Mouse (Mus musculus) MEL (cell line): Measurements from ENCODE around the gene Zdhhc21. TPM values are rescaled to one million over a fixed set of nuclear protein-coding genes. Genes with fewer than 3 reads are reported as not detected.

Experiments
- DNase-seq: peaks from one replicate; pipeline ENCODE4 v3.0.0; 2011; ENCODE audit warnings: low read depth, low spot score
- H3K27ac ChIP-seq: 2 replicates; pipeline ENCODE4 v1.5.1; 2012; ENCODE audit warnings: low read depth, mild to moderate bottlenecking, control low read depth, low read length, moderate library complexity; ENCODE audit not compliant: control insufficient read depth
- H3K27me3 ChIP-seq, 2 experiments: fragments of 150-350 bp in 1 of 2; sonication (generic) in 1 of 2; 2 replicates each; pipeline ENCODE4 v1.6.1; 2012; ENCODE audit warnings: low read length in 2 of 2, mild to moderate bottlenecking in 2 of 2, improper control_type of control experiment in 1 of 2, moderate library complexity in 1 of 2; ENCODE audit not compliant: insufficient read depth in 2 of 2, control insufficient read depth in 1 of 2
- H3K36me3 ChIP-seq, 2 experiments: 2 replicates each; pipeline ENCODE4 v1.6.1; 2012 to 2014; ENCODE audit warnings: low read length in 2 of 2, improper control_type of control experiment in 1 of 2, inconsistent platforms in 1 of 2, mild to moderate bottlenecking in 1 of 2; ENCODE audit not compliant: insufficient read depth in 2 of 2, control insufficient read depth in 1 of 2
- H3K4me1 ChIP-seq, 2 experiments: fragments of 150-350 bp in 1 of 2; sonication (generic) in 1 of 2; 2 replicates each; pipeline ENCODE4 v1.6.1; 2012; ENCODE audit warnings: low read length in 2 of 2, improper control_type of control experiment in 1 of 2, mild to moderate bottlenecking in 1 of 2; ENCODE audit not compliant: insufficient read depth in 2 of 2, control insufficient read depth in 1 of 2
- H3K4me3 ChIP-seq, 2 experiments: fragments of 150-350 bp in 1 of 2; sonication (generic) in 1 of 2; 2 replicates each; pipeline ENCODE4 v1.5.1; 2012; ENCODE audit warnings: low read depth in 2 of 2, low read length in 2 of 2, mild to moderate bottlenecking in 2 of 2, moderate library complexity in 2 of 2, control low read depth in 1 of 2, improper control_type of control experiment in 1 of 2; ENCODE audit not compliant: control insufficient read depth in 1 of 2, insufficient read depth in 1 of 2
- H3K79me2 ChIP-seq: 2 replicates; pipeline ENCODE4 v1.6.1; 2012; ENCODE audit warnings: mild to moderate bottlenecking, low read length, moderate library complexity; ENCODE audit not compliant: control insufficient read depth, poor library complexity, insufficient read depth
- H3K9ac ChIP-seq: 2 replicates; pipeline ENCODE4 v1.6.1; 2012; ENCODE audit warnings: low read depth, mild to moderate bottlenecking, control low read depth, low read length, moderate library complexity; ENCODE audit not compliant: control insufficient read depth, poor library complexity, severe bottlenecking
- H3K9me3 ChIP-seq: fragments of 150-350 bp; sonication (generic); replicated peaks from 2 replicates; pipeline ENCODE4 v1.6.1; 2012; ENCODE audit warnings: mild to moderate bottlenecking, low read length, improper control_type of control experiment, moderate library complexity; ENCODE audit not compliant: insufficient read depth
- CHD1 ChIP-seq: IDR thresholded peaks from 2 replicates; pipeline ENCODE4 v1.6.1; 2012; ENCODE audit warnings: low read depth, mild to moderate bottlenecking, inconsistent platforms, low read length, improper control_type of control experiment
- CHD2 ChIP-seq: IDR thresholded peaks from 2 replicates; pipeline ENCODE4 v1.6.1; 2011; ENCODE audit warnings: low read length, improper control_type of control experiment
- E2F4 ChIP-seq: IDR thresholded peaks from 2 replicates; pipeline ENCODE4 v1.6.1; 2011; ENCODE audit warnings: low read depth, low read length, improper control_type of control experiment, borderline replicate concordance
- ETS1 ChIP-seq: IDR thresholded peaks from 2 replicates; pipeline ENCODE4 v1.6.1; 2012; ENCODE audit warnings: low read depth, mild to moderate bottlenecking, inconsistent platforms, low read length, improper control_type of control experiment, moderate library complexity
- KAT2A ChIP-seq: conservative IDR thresholded peaks from 2 replicates; pipeline ENCODE4 v1.6.1; 2012; ENCODE audit warnings: low read depth, low read length, improper control_type of control experiment, inconsistent platforms
- MAX ChIP-seq: IDR thresholded peaks from 2 replicates; pipeline ENCODE4 v1.6.1; 2011; ENCODE audit warnings: low read length, improper control_type of control experiment
- MAZ ChIP-seq: IDR thresholded peaks from 2 replicates; pipeline ENCODE4 v1.6.1; 2012; ENCODE audit warnings: low read depth, mild to moderate bottlenecking, inconsistent platforms, low read length, improper control_type of control experiment
- MEF2A ChIP-seq: IDR thresholded peaks from 2 replicates; pipeline ENCODE4 v1.6.1; 2014; ENCODE audit warnings: low read depth, mild to moderate bottlenecking, inconsistent platforms, low read length, improper control_type of control experiment; ENCODE audit not compliant: poor library complexity, insufficient replicate concordance, severe bottlenecking; ENCODE audit errors: extremely low read depth
- MYB ChIP-seq: IDR thresholded peaks from 2 replicates; pipeline ENCODE4 v1.6.1; 2011; ENCODE audit warnings: mild to moderate bottlenecking, low read depth, low read length, improper control_type of control experiment
- NRF1 ChIP-seq: IDR thresholded peaks from 2 replicates; pipeline ENCODE4 v1.6.1; 2014; ENCODE audit warnings: low read depth, mild to moderate bottlenecking, inconsistent platforms, low read length, improper control_type of control experiment, moderate library complexity; ENCODE audit not compliant: poor library complexity, insufficient read depth, severe bottlenecking
- RCOR1 ChIP-seq: IDR thresholded peaks from 2 replicates; pipeline ENCODE4 v1.6.1; 2012; ENCODE audit warnings: low read depth, mild to moderate bottlenecking, inconsistent platforms, low read length, improper control_type of control experiment
- USF1 ChIP-seq: IDR thresholded peaks from 2 replicates; pipeline ENCODE4 v1.6.1; 2014; ENCODE audit warnings: low read depth, mild to moderate bottlenecking, inconsistent platforms, low read length, improper control_type of control experiment, moderate library complexity
- USF2 ChIP-seq, 2 experiments: IDR thresholded peaks; 2 replicates each; pipeline ENCODE4 v1.6.1; 2011 to 2012; ENCODE audit warnings: improper control_type of control experiment in 2 of 2, low read length in 2 of 2, borderline replicate concordance in 1 of 2, inconsistent platforms in 1 of 2, low read depth in 1 of 2, mild to moderate bottlenecking in 1 of 2; ENCODE audit not compliant: insufficient read depth in 1 of 2
- ZC3H11A ChIP-seq: IDR thresholded peaks from 2 replicates; pipeline ENCODE4 v1.6.1; 2012; ENCODE audit warnings: low read depth, mild to moderate bottlenecking, inconsistent platforms, low read length, improper control_type of control experiment
- ZKSCAN1 ChIP-seq: IDR thresholded peaks from 2 replicates; pipeline ENCODE4 v1.6.1; 2012; ENCODE audit warnings: low read depth, mild to moderate bottlenecking, inconsistent platforms, low read length, improper control_type of control experiment, moderate library complexity
- ZNF384 ChIP-seq: IDR thresholded peaks from 2 replicates; pipeline ENCODE4 v1.6.1; 2012; ENCODE audit warnings: low read depth, mild to moderate bottlenecking, inconsistent platforms, low read length, improper control_type of control experiment
- polyA plus RNA-seq, 2 experiments: library from polyadenylated mRNA; stranded (reverse) in 1 of 2; unstranded in 1 of 2; fragments of >175 nt in 1 of 2; fragments of >200 nt in 1 of 2; gene quantifications; 2 replicates each; pipeline versions ENCODE4 v1.2.1 to v1.2.4; 2012; ENCODE audit warnings: low replicate concordance in 2 of 2, low read depth in 1 of 2; ENCODE audit not compliant: insufficient read length in 2 of 2, insufficient read depth in 1 of 2, missing spikeins in 1 of 2
- total RNA-seq: library from RNA; depleted of rRNA; stranded (reverse); fragments of 300-350 nt; gene quantifications from 2 replicates; pipeline ENCODE4 v1.2.3, GENCODE M21; 2012

Gene Zdhhc21
- total and polyA plus RNA-seq, 3 experiments: 6.5 to 7.8 TPM; not detected in 1

DNA sequence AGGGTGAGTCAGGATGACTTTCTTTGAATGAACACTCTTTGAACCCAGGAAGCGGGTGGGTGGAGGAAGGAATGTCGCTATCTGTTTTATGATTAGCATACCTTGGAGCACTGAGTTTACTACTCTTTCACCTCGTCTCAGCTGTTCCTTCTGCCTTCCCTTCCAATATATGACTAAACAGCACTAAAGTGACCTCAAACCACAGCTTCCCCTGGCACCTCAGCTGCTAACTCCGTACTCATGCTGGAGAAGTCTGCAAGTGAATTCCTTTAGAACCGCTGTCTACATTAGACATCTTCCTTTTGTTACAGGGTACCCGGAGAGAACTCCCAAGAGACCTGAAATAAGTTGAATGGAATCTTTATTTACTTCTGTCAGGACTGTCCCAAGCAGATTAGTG lies 11.2 kb upstream of the Zdhhc21 start:
- DNase-seq: no peak
- Histone ChIP-seq H3K4me1 (no peaks in the 10 kb centered on the region), H3K79me2 (no peaks in the 10 kb centered on the region), H3K4me3 (no peak overlapping the region), H3K36me3 (no peaks in the 10 kb centered on the region), H3K27me3 (no peaks in the 10 kb centered on the region; a peak in 1 of 4 replicates)
- TF ChIP-seq MEF2A: no peak
- TF ChIP-seq KAT2A: no peak
- TF ChIP-seq, all 39 proteins: peak for 0
- H3K27ac ChIP-seq: no peak overlapping the region
- H3K9ac ChIP-seq: no peak overlapping the region
- no peaks in the 10 kb centered on the region for H3K9me3 ChIP-seq

DNA sequence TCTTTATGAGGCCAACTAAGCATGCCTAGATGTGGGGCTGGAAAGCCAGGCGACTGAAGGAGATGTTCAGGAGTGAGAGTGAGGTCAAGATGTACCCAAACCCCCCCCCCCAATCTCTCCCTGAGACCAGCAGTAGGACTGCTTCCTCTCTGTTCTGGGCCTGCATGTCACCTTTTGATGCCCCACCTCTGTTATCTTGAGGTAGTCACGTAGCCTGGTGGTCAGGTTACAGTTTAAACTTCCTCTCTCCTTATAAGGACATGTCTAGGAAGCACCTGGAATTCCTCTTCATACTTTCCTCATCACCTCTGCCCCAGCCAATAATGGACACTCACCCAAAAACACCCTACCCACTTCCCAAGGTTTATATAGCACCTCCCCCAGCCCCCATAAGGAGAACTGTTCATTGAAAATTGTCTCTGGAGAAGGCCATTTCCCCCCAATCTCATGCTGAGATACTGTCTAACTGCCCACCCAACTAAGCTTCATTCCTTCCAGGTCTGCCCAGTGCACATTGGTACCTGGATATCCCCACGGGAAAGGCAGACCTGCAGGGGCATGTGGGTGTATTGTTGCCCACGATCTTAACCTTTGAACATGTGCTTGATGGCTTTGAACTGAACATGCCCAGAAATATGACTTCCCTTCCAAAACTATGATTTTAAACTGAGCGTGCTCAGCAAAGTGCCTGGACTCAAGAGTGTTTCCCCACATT lies 8.1 kb upstream of the Zdhhc21 start:
- no peak for DNase-seq

DNA sequence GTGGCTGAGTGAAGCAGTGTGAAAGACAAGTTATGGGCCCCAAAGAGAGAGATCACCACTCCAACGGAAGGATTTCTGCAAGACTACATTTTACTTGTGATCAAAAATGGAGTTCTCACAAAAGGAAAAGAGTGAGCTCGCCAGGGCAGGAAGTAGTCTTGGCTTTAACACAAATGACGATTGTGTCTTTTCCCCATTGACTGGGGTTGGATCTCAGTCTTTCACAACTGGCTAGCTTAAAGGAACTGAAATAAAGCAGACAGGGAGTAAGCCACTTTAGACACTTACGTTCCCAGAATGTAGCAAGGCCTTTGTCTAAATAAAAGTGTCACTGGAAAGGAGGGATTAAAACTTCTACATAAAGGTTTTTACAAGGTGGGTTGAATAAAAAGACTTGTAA lies 7.4 kb upstream of the Zdhhc21 start:
- no peak overlapping the region for H3K27ac ChIP-seq
- no peaks in the 10 kb centered on the region for H3K27me3 ChIP-seq
- no peak overlapping the region for H3K4me3 ChIP-seq
- H3K36me3 ChIP-seq: no peaks in the 10 kb centered on the region
- no peak for TF ChIP-seq E2F4
- TF ChIP-seq USF1: no peak
- no peak for TF ChIP-seq MYB
- no peak for DNase-seq
- H3K79me2 ChIP-seq: no peaks in the 10 kb centered on the region
- no peaks in the 10 kb centered on the region for H3K4me1 ChIP-seq
- no peak overlapping the region for H3K9ac ChIP-seq
- no peaks in the 10 kb centered on the region for H3K9me3 ChIP-seq

More for the DNA sequence above, 8.1 kb upstream of the Zdhhc21 start:
- Histone ChIP-seq H3K27ac (no peak overlapping the region), H3K4me3 (no peak overlapping the region), H3K27me3 (no peaks in the 10 kb centered on the region), H3K9ac (no peak overlapping the region), H3K79me2 (no peaks in the 10 kb centered on the region), H3K9me3 (no peaks in the 10 kb centered on the region), H3K4me1 (no peaks in the 10 kb centered on the region), H3K36me3 (no peaks in the 10 kb centered on the region)
- TF ChIP-seq ETS1 (no peak), ZC3H11A (no peak), CHD2 (no peak), ZKSCAN1 (no peak), CHD1 (no peak), NRF1 (no peak), RCOR1 (no peak), MAZ (no peak), ZNF384 (no peak), USF2 (IDR thresholded peaks at IDR 0.05; ENCODE audit: borderline replicate concordance in 1 of 2, insufficient read depth in 1 of 2, low read depth in 1 of 2, low read length in 2 of 2) (no peak), MAX (no peak)
